Mouse (Mus musculus) cortical plate, adult 2 months (tissue): ENCODE results near the gene Gm10282. TPM values are rescaled to one million over a fixed set of nuclear protein-coding genes. Genes with fewer than 3 reads are reported as not detected.

ENCODE experiments used
- H3K27ac ChIP-seq: fragments of 200-500 bp; 2 replicates; pipeline ENCODE4 v1.5.1; 2012; ENCODE audit warnings: low read length, control low read depth, inconsistent platforms; ENCODE audit not compliant: insufficient read depth
- H3K4me1 ChIP-seq: fragments of 200-500 bp; 2 replicates; pipeline ENCODE4 v1.6.1; 2011; ENCODE audit warnings: low read length; ENCODE audit not compliant: control insufficient read depth, insufficient read depth
- H3K4me3 ChIP-seq: fragments of 200-500 bp; 2 replicates; pipeline ENCODE4 v1.5.1; 2011; ENCODE audit warnings: mild to moderate bottlenecking, low read length, control low read depth; ENCODE audit not compliant: insufficient read depth
- CTCF ChIP-seq: fragments of 200-500 bp; IDR thresholded peaks from 2 replicates; pipeline ENCODE4 v1.5.1; 2011; ENCODE audit warnings: mild to moderate bottlenecking, control low read depth, low read length; ENCODE audit not compliant: insufficient read depth; ENCODE audit errors: extremely low read depth
- POLR2A ChIP-seq: fragments of 200-500 bp; IDR thresholded peaks from 2 replicates; pipeline ENCODE4 v1.6.1; 2011; ENCODE audit warnings: mild to moderate bottlenecking, low read length, control low read depth; ENCODE audit not compliant: insufficient read depth; ENCODE audit errors: extremely low read depth
- polyA plus RNA-seq: library from polyadenylated mRNA; depleted of rRNA; stranded (reverse); fragments of >200 nt; gene quantifications from 2 replicates; pipeline ENCODE4 v1.2.3, GENCODE M21; 2012

Gene Gm10282
- polyA plus RNA-seq, 1 experiment = 5.4 TPM

DNA sequence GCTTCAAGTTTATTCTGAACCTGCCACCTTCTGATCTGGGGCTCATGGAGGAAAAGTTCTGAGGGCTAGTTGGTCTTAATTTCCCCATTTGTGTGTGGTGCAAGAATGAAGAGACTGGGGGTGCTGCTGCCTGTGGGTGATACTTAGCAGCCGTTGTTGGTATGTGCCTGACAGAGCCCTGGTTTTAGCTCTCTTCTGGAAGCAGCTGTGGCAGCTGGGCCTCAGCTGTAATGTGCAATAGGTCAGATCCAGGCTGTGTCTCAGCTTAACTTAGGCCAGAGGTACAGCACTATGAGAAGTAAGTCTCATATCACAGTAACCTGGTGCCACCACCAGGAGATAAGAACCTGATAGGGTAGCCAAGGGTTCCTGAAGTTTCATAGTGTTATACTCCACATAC, 42.5 kb upstream of the Gm10282 start:
- TF ChIP-seq CTCF (no peak), POLR2A (no peak)
- no peak overlapping the region for H3K27ac ChIP-seq
- H3K4me3 ChIP-seq = no peak overlapping the region
- peaks cover 1% of the 10 kb centered on the region; the same call in 1 of the 2 replicates for H3K4me1 ChIP-seq

DNA sequence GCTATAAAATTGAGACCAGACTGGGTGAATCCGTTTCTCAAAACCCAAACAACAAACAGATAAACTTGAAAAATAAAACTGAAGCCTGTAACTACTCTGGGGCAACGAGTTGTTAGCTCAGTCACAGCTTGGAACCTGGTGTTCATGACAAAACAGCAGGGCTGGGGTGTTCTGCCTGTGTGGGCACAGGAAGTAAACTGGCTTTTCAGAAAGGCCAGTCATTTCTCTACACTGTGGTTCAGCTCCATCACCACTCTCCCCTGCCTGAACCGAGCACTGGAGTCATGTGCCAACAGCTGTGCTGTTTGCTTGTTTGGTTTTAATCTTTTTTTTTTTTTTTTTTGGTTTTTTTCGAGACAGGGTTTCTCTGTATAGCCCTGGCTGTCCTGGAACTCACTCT, 38.7 kb upstream of the Gm10282 start:
- Histone ChIP-seq H3K4me1 (no peaks in the 10 kb centered on the region; the same call in 1 of the 2 replicates), H3K4me3 (no peak overlapping the region), H3K27ac (no peak overlapping the region)
- no peak for TF ChIP-seq POLR2A

DNA sequence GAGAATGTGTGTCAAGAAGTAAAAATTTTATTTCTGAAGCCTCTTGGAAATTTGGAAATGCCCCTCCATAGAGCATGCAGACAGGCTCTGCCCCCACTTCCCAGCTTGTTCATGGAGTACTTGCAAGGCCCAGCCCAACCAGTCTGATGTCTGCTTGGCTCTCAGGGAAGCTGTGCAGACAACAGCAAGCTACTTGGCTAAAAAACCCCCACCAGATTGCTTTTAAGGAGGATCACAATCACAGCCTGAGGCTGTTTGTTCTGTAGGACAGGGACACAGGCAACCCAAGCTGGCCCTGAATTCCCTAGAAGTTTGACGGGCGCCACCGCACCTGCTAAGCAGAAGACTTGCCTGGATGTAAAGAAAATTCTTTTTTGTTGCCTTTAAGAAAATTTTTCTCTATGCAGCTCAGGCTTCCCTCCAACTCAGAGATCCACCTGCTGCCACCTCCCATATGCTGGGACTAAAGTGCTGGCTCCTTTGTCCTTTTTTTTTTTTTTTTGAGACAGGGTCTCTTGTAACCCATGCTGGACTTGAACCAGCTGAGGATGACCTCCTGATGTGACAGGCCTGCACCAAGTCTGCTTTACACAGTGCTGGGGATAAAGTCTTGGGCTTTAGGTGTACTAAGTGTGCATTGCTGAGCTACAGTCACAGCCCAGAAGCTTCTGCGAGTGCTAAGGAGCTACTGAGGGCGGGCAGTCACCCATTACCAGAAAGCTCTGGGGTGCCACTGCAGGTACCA, 37.7 kb upstream of the Gm10282 start:
- no peak overlapping the region for H3K27ac ChIP-seq
- no peak for TF ChIP-seq POLR2A
- no peak for TF ChIP-seq CTCF
- H3K4me3 ChIP-seq = no peak overlapping the region
- no peaks in the 10 kb centered on the region; the same call in 1 of the 2 replicates for H3K4me1 ChIP-seq

DNA sequence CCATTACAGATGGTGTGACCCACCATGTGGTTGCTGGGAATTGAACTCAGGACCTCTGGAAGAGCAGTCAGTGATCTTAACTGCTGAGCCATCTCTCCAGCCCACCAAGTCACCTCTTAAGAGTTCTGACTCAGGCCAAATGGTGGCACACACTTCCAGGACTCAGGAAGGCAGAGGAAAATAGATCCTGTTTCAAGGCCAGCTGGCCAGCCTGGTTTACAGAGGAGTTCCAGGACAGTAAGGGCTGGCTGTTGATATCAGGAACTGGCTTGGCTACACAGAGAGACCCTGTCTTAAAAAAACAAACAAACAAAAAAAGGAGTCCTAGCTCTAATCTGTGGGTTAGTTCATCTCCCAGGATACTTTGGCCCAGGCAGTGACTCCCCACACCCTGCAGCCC, 32.0 kb upstream of the Gm10282 start:
- Histone ChIP-seq H3K27ac (no peak overlapping the region), H3K4me3 (no peak overlapping the region), H3K4me1 (no peaks in the 10 kb centered on the region)
- no peak for TF ChIP-seq CTCF
- no peak for TF ChIP-seq POLR2A

DNA sequence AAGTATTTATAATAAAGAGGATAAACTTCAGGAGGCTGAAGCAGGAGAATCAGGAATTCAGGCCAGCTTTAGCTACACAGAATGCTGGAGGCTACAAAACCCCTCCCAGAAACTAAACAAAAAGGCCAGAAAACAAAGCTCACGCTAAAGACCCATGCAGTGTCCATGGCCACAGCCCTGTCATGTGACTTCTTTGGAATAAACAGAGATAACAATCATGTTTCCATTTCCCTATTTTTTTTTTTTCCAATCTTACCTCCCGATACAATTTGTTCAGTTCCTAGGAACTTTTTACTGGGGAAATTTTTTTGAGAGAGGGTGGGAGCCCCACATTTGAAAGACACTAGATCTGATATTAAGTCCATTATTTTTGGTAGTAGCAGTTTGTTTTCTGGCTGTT, 31.2 kb upstream of the Gm10282 start:
- TF ChIP-seq POLR2A (no peak), CTCF (no peak)
- no peaks in the 10 kb centered on the region for H3K4me1 ChIP-seq
- H3K4me3 ChIP-seq = no peak overlapping the region
- H3K27ac ChIP-seq = no peak overlapping the region

DNA sequence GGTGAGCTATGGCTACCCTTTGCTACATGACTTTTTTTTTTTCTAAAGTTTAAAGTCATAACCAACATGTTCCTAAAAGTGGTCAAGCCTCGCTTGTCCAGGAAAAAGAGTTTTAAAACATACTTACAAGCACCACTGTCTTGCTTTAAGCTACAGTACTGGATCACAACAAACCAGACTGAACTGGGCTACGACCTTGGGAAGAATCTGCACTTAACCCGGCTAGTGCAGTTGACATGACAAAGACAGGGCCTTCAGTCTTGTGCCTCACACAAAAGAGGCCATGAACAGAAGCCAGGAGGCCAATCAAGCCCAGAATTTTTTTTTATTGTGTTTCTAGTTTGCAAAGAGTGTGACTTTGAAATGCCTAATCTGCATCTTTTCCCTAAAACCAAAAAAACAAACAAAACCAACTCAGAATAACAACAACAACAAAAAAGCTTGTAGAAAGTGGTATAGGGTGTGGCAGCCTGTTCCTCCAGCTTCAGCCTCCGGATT, 29.1 kb upstream of the Gm10282 start:
- Histone ChIP-seq H3K27ac (no peak overlapping the region), H3K4me3 (no peak overlapping the region), H3K4me1 (no peaks in the 10 kb centered on the region)
- no peak for TF ChIP-seq POLR2A
- no peak for TF ChIP-seq CTCF

DNA sequence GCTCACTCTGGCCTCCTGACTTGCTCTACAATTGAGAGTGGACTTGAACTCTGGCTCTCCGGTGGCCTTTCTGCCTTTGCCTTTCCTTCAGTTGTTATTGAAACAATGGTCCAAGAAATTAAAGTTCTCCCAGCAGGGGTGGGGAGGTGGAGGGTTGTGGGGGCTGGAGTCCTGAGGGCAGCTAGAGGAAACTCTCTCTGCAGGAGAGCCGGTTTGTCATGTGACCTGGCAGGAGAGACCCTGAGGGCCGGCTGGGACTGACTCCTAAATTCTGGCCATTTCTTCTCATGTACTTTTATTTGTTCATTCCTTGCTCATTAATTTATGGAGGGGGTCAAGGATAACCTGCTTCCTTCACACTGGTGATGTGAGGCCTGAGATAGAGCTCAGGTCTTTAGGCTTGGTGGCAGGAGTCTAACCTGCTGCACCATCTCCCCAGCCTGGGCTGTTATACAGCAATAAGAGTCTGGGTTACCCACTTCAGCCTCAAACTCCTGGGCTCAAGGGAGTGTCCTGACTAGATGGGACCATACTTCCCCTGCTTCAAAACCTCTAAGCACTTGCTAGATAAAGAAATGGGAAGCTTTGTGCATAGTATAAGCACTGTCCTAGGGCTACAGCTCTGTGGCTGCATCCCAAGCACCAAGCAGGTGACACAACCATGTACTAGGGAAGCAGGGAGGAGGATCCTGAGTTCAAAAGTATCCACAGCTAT, 28.5 kb upstream of the Gm10282 start:
- TF ChIP-seq CTCF (no peak), POLR2A (no peak)
- no peaks in the 10 kb centered on the region for H3K4me1 ChIP-seq
- H3K4me3 ChIP-seq = no peak overlapping the region
- H3K27ac ChIP-seq = 0 out of 2 replicates have a peak overlapping the region, but pooled peaks have one; percentile 34

DNA sequence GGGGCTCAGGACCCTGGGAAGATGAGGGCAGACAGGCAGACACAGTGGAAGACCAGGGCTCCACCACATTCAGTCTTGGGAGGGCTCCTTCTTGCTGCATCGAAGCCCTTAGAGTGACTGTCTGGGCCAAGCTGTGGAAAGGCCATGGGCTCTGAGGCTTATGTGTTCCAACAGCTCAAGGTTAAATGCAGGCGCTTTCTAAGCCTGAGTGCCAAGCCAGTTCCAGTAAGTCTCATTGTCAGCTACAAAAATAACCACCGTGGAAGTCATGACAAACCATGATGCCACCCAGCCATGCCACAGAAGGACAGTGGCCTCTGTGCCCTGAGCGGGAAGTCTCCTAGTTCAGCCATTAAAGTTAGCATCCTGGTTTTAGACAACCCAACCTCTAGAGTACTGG, 26.6 kb upstream of the Gm10282 start:
- no peak overlapping the region for H3K27ac ChIP-seq
- H3K4me3 ChIP-seq = no peak overlapping the region
- TF ChIP-seq POLR2A (no peak), CTCF (no peak)
- H3K4me1 ChIP-seq = no peaks in the 10 kb centered on the region

DNA sequence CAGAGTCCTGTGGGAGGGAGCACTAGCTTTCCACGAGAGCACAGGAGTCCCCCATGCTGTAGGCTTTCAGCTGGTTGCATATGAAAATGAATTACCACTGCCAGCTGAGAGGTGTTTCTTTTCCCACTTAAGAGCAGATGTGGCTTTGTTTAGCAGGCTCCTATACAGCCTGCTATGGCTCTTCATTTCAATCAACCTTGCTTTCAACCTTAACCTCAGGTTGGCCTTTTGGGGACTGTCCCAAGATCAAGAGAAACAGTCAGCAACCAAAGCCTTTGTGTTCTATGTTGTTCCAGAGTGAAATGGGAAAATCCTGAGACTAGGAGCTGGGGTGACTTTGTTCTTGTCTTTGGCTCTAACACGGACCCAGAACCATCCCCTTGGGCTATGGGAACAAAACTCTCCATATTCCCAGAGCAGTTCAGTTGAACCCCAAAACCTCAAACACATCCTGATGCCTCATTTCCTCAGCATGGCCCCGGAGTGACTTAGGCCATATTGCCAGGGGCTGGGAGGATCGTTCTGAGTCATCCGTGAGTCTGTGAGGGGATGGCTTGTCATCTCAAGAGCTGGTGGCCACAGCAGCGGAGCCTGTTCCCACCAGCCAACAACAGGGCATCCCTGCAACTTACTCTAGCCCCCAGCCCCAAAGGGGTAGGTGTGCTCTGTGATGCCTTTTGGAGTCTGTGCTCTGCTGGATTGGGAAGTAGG, 25.9 kb upstream of the Gm10282 start:
- Histone ChIP-seq H3K27ac (no peak overlapping the region), H3K4me3 (no peak overlapping the region), H3K4me1 (no peaks in the 10 kb centered on the region)
- TF ChIP-seq CTCF (no peak), POLR2A (no peak)

DNA sequence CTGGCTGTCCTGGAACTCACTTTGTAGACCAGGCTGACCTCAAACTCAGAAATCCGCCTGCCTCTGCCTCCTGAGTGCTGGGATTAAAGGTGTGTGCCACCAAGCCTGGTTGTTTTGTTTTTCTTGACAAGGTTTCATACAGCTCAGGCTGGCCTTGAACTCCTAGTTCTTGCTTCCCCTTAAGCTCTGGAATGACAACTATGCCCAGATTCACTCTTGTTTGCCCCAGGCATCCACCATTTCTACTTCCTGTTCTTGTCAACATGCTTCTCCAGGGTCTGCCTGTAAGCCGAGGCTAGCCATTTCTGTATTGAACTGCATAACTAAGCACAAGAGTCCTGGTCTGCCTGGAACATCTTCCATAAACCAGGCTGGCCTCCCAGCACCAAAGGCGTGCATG, 24.1 kb upstream of the Gm10282 start:
- H3K27ac ChIP-seq = no peak overlapping the region
- no peak overlapping the region for H3K4me3 ChIP-seq
- TF ChIP-seq CTCF = no peak
- no peak for TF ChIP-seq POLR2A
- no peaks in the 10 kb centered on the region for H3K4me1 ChIP-seq
